Mouse (Mus musculus) adrenal gland, adult 8-10 months (tissue): ENCODE data around the gene Galnt18. TPM values are rescaled to one million over a fixed set of nuclear protein-coding genes. Genes with fewer than 3 reads are reported as not detected.

ENCODE experiments used
- DNase-seq: peaks from one replicate; pipeline ENCODE4 v3.0.0; 2022
- microRNA-seq, 2 experiments: library from miRNA; unstranded; fragments of <30 nt; microRNA quantifications; one replicate each; pipeline ENCODE4 v1.2.0; 2022
- total RNA-seq, 4 experiments: library from RNA; stranded (reverse); gene quantifications; 2 replicates each; pipeline ENCODE4 v1.2.4; 2022

Galnt18 gene
- total RNA-seq, 4 experiments from 2014 or later: 15.8 to 23.0 (median 20.3) TPM

DNA sequence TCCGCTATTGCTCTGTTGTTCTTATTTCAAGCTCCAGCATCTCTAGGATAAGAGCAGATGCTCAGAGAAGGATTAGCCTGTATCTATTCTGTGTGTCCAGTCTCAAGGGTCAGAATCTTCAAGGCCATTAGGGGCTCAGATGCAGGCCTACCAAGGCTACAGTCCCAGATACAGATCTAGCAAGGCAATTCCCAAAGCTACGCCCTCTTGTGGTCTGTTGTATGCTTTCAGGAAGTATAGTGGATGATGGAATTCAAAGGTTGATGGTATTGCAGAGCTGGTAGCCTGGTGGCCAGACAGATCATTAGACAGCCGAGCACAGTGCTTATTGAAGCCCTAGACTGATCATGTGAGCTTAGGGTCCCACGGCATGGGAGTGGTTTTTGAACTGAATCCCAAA is 320.1 kb downstream of the Galnt18 start:
- no peak for DNase-seq

DNA sequence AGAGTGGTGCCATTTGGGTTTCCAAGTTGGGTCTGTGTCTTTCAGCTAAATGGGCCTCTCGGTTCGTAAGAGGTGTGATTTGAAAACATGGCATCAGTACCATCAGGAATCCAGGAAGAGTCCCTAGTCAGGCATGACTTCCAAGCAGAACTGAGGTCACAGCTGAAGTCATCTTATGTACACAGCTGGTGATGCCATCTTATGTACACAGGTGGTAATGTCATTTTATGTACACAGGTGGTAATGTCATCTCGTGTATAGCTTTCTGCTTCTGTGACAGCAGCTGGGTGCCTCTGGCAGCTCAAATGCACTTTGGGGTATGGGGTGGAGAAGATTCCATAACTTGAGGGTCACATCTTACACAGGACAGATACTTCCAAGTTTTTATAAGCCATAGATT is 323.8 kb downstream of the Galnt18 start:
- DNase-seq: no peak

DNA sequence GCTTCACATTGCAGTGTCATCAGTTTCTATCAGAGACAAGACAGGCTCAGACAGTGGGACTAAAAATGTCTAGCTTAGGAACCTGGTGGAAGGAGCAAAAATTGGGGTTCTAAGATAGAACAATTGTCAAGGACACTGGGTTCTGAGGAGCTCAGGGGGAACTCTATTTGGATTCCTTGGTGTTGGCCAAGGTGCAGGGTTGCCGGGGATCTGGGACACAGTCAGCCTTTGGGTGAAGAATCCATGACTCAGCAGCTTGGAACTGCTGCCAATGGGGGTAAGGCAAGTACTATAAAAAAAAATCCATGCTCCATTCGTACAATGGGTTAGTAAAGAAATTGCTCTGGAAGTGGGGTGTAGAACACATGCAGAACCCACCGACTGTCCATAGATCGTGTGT is 324.2 kb downstream of the Galnt18 start:
- DNase-seq: no peak

DNA sequence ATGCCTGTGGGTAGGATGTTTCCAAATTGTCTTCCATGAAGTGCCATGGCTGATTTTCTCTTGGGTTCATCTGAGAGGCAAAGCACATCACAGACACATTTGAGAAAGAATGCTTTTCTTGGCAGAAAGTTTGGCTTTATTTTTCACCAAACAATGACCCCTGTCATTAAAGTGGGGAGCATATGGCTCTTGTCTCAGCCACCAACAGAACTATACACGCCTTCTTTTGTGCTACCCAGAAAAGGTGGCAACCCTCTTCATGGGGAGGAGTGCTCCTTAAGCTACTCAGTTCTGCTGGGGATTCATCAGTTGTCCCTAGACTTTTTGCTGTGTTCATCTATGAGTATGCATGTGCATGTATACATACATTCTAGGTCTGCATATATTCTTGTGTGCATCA is 327.8 kb downstream of the Galnt18 start:
- no peak for DNase-seq

DNA sequence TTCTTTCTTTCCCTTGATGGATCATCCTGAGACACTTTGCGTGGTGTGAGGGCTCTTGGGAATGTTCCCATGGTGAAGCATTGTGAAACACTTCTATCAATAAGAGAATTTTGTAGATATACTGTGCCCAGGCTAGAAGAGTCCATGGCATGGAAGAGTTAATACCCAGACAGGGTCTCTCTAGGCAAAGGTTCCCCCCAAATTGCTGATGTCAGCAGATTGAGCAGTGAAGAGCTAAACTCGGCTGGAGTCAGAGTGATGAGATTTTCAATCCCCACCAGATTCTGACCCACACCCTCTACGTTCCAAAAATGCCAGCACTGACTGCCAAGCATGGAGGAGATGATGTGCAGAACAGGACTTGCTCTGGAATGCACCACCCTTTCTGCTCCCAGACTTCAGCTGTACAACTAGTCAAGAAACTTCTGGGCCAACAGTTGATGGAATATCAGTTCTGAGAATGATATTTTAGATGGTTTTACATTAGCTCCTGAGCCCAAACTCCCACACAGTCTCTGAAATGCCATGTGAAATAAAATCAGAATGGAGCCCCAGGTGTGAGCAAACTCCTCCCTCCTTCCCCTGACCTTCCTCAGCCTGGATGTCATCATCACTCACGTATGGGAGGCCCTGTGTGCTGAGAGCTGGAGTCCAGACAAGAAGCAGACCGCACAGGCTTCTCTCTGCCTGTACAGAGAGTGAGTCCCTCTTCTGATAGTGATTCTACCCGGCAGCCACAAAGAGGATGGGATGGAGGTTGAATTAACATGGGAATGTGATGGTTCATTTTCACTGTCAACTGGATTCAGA is 329.3 kb downstream of the Galnt18 start:
- DNase-seq: no peak

DNA sequence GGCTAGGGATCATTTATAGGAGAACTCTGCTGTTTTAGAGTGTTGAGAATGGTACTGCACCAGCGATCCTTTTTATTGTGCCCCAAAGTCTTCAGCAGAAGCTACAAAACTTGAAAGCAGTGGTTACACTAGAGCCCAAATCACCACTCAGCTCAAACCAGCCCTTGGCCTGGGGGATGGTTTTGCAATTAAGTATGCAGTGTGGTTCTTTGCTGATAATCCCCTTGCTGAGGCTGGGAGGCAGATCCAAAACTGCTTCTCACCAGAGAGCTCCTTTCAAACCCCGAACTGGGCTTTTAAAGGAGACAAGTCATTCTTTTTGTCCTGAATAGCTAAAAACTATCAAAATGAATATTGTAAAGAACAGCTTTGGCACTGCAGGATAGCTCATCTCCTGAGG is 346.6 kb downstream of the Galnt18 start:
- no peak for DNase-seq

DNA sequence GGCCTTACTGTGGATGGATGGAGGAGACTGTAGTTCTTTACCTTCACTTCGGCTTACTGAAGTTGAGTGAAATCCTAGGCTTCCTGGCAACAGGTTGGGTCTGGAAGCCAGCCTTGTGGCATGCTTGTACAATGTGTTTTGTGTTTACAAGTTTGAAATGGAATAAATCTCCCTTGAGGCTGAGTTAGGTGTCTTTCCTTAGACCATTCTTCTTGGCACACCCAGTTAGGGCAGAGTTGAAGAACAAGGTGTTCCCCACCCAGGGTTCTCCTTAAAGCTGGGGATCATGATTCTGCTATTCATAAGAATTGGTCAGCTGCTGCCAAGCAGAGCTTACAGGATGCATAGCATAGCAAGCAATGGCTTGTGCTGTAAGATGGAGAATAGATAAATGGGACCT is 352.4 kb downstream of the Galnt18 start:
- DNase-seq: no peak

Small RNA genes lying within 50 kb of the gene (microRNA-seq; reads per million reads assigned to microRNA genes)
- 0 reads per million in 2 experiments for gene Gm25787

Other genes starting within 250 kb of the Galnt18 start
- gene Usp47, start 243.5 kb upstream of the Galnt18 start, total RNA-seq: 10 to 100 TPM; 65.9 to 71.9 (median 67.5) TPM